Mouse (Mus musculus) liver, embryonic 14.5 days (tissue): ENCODE measurements around the gene Dbndd1. TPM values are rescaled to one million over a fixed set of nuclear protein-coding genes. Genes with fewer than 3 reads are reported as not detected.
"Not testable (repeated sequence)": the region's sequence is repeated elsewhere in the genome, so short reads cannot be mapped to it uniquely, and the experiment has no call there.

Source experiments
- ATAC-seq: fragments of 200-750 bp; cut with Nextera tagmentation; 2 replicates; pipeline ENCODE4 v1.8.0; 2017; ENCODE audit warnings: moderate number of reproducible peaks, mild to moderate bottlenecking, moderate library complexity; ENCODE audit not compliant: insufficient read depth
- DNase-seq, 3 experiments: peaks; one replicate each; pipeline ENCODE4 v3.0.0-alpha.2; 2012 to 2013; ENCODE audit warnings: low read depth in 3 of 3, low spot score in 3 of 3
- H3K27ac ChIP-seq: fragments of 300-500 bp; sonication (generic); 2 replicates; pipeline ENCODE4 v1.5.1; 2014; ENCODE audit warnings: moderate library complexity, mild to moderate bottlenecking, control low read depth, inconsistent platforms
- H3K27me3 ChIP-seq: fragments of 300-500 bp; sonication (generic); 2 replicates; pipeline ENCODE4 v1.6.1; 2014; ENCODE audit warnings: mild to moderate bottlenecking, low read length, moderate library complexity; ENCODE audit not compliant: control insufficient read depth, insufficient read depth
- H3K36me3 ChIP-seq: fragments of 300-500 bp; sonication (generic); replicated peaks from 2 replicates; pipeline ENCODE4 v1.6.1; 2014; ENCODE audit warnings: low read depth; ENCODE audit not compliant: control insufficient read depth, insufficient read depth
- H3K4me1 ChIP-seq, 2 experiments: fragments of 200-500 bp in 1 of 2; fragments of 300-500 bp in 1 of 2; sonication (generic) in 1 of 2; replicated peaks; 2 replicates each; pipeline ENCODE4 v1.6.1; 2012 to 2014; ENCODE audit warnings: antibody characterized with exemption in 1 of 2, inconsistent platforms in 1 of 2, low read length in 1 of 2; ENCODE audit not compliant: control insufficient read depth in 2 of 2, insufficient read depth in 2 of 2
- H3K4me2 ChIP-seq: fragments of 300-500 bp; sonication (generic); 2 replicates; pipeline ENCODE4 v1.6.1; 2014; ENCODE audit warnings: low read depth, mild to moderate bottlenecking, control low read depth, moderate library complexity
- H3K4me3 ChIP-seq, 2 experiments: fragments of 200-500 bp in 1 of 2; fragments of 300-500 bp in 1 of 2; sonication (generic) in 1 of 2; 2 replicates each; pipeline ENCODE4 v1.5.1; 2012 to 2014; ENCODE audit warnings: low read depth in 2 of 2, low read length in 2 of 2, mild to moderate bottlenecking in 2 of 2, control low read depth in 1 of 2, inconsistent platforms in 1 of 2, moderate library complexity in 1 of 2; ENCODE audit not compliant: insufficient read depth in 1 of 2
- H3K9ac ChIP-seq: fragments of 300-500 bp; sonication (generic); replicated peaks from 2 replicates; pipeline ENCODE4 v1.6.1; 2014; ENCODE audit warnings: mild to moderate bottlenecking, control low read depth, moderate library complexity
- H3K9me3 ChIP-seq: fragments of 300-500 bp; sonication (generic); 2 replicates; pipeline ENCODE4 v1.6.1; 2016; ENCODE audit warnings: low read length, mixed read lengths; ENCODE audit not compliant: control insufficient read depth
- CTCF ChIP-seq: IDR thresholded peaks from 2 replicates; pipeline ENCODE4 v1.5.1; 2016; ENCODE audit warnings: antibody characterized with exemption, low read depth, control low read depth
- EP300 ChIP-seq: IDR thresholded peaks from 2 replicates; pipeline ENCODE4 v1.6.1; 2016; ENCODE audit warnings: antibody characterized with exemption, low read depth
- WGBS: fragments of 180-500 bp; shearing (Covaris S2); extraction: QIAGEN DNeasy Blood & Tissue Kit; methylation state at CpG from one replicate; pipeline ENCODE4 v1.1.7; 2014; ENCODE audit not compliant: insufficient replicate concordance; 5-methylcytosine and 5-hydroxymethylcytosine counted together
- polyA plus RNA-seq, 2 experiments: library from polyadenylated mRNA; depleted of rRNA in 1 of 2; stranded (reverse) in 1 of 2; unstranded in 1 of 2; fragments of >200 nt; fragmentation: Nextera tagmentation in 1 of 2; extraction: Ambion mirVana in 1 of 2; gene quantifications; 2 replicates each; pipeline versions ENCODE4 v1.2.1 to v1.2.3; 2012 to 2014

Gene Dbndd1
- polyA plus RNA-seq, 2 experiments = 0.03 TPM; not detected in 1

GRCm38 (mm10) chr8:123478456-123479218, 36.6 kb downstream of the Dbndd1 start:
- no peak for TF ChIP-seq EP300
- TF ChIP-seq CTCF = no peak
- Histone ChIP-seq H3K27me3 (no peaks in the 10 kb centered on the region), H3K9me3 (no peaks in the 10 kb centered on the region), H3K9ac (peak overlapping the region; percentile 80), H3K4me1 (peaks cover 15 to 21% of the 10 kb centered on the region in 2 experiments), H3K36me3 (peaks cover 11% of the 10 kb centered on the region), H3K4me2 (peak overlapping the region; percentile 79), H3K27ac (peak overlapping the region; percentile 66), H3K4me3 (peak overlapping the region; percentile 78 to 85)
- ATAC-seq (peak; percentile 3), DNase-seq (peak in 2 of 3 experiments; percentile 12 to 52)
- WGBS = 29% methylated on average over 16 of the region's 16 CpGs

- Histone ChIP-seq H3K27ac (peak within 1 kb of the TSS; percentile 66), H3K27me3 (no peaks in the 10 kb centered on the region), H3K4me2 (peak within 1 kb of the TSS; percentile 79), H3K9ac (peak within 1 kb of the TSS; percentile 80), H3K4me1 (peaks cover 15 to 21% of the 10 kb centered on the region in 2 experiments), H3K4me3 (peak within 1 kb of the TSS; percentile 78 to 85), H3K9me3 (no peaks in the 10 kb centered on the region), H3K36me3 (peaks cover 11% of the 10 kb centered on the region)
- TF ChIP-seq EP300 = no peak
- TF ChIP-seq CTCF = no peak
- peak; percentile 71 to 81 (median 77) for DNase-seq
- peak; percentile 96 for ATAC-seq
- WGBS = under 1% methylated on average over 56 of the region's 58 CpGs
These were observed 37.5 kb downstream of the Dbndd1 start, which contains the start of gene Afg3l1 for GRCm38 (mm10) chr8:123477737-123478258. TSS of gene Afg3l1 (plus strand) at chr8:123477903.

- H3K4me3 ChIP-seq = peak overlapping the region; percentile 78 to 85
- H3K27ac ChIP-seq = peak overlapping the region; percentile 50
- H3K4me2 ChIP-seq = peak overlapping the region; percentile 79
- TF ChIP-seq EP300 = no peak
- TF ChIP-seq CTCF = no peak
- DNase-seq (peak in 2 of 3 experiments; percentile 10 to 24), ATAC-seq (peak; percentile 22; the same call in 1 of the 2 replicates)
- 9% methylated on average over 34 of the region's 34 CpGs for WGBS
- H3K4me1 ChIP-seq = peaks cover 15 to 21% of the 10 kb centered on the region in 2 experiments
- H3K36me3 ChIP-seq = peaks cover 7% of the 10 kb centered on the region
- peak overlapping the region; percentile 80 for H3K9ac ChIP-seq
- no peaks in the 10 kb centered on the region for H3K9me3 ChIP-seq
- no peaks in the 10 kb centered on the region for H3K27me3 ChIP-seq
These were observed 38.1 kb downstream of the Dbndd1 start for GRCm38 (mm10) chr8:123476911-123477736.

GRCm38 (mm10) chr8:123474549-123474948, 40.7 kb downstream of the Dbndd1 start:
- DNase-seq, H3K36me3 ChIP-seq, H3K4me3 ChIP-seq, H3K27me3 ChIP-seq, H3K9me3 ChIP-seq, H3K9ac ChIP-seq, ATAC-seq, H3K4me2 ChIP-seq, H3K27ac ChIP-seq: not testable (repeated sequence)
- 33% methylated on average over 5 of the region's 5 CpGs for WGBS
- H3K4me1 ChIP-seq = peaks cover 15 to 21% of the 10 kb centered on the region in 2 experiments

- not testable (repeated sequence) for H3K36me3 ChIP-seq, H3K9me3 ChIP-seq, H3K9ac ChIP-seq, H3K4me3 ChIP-seq, DNase-seq, ATAC-seq, H3K27ac ChIP-seq, H3K4me2 ChIP-seq, H3K27me3 ChIP-seq
- peaks cover 7 to 13% of the 10 kb centered on the region in 2 experiments; a peak in 3 of 4 replicates for H3K4me1 ChIP-seq
- 63% methylated on average over 6 of the region's 6 CpGs for WGBS
These were observed 42.3 kb downstream of the Dbndd1 start for GRCm38 (mm10) chr8:123472991-123473390.
